Mouse (Mus musculus): ENCODE data around the gene Mif. TPM values are rescaled to one million over a fixed set of nuclear protein-coding genes. Genes with fewer than 3 reads are reported as not detected.
A peak's percentile ranks its signal among the peaks of the same experiment; 100 is the strongest.

The Mif gene
- polyA plus RNA-seq, 2 experiments = 1,598 to 1,684 TPM

DNA sequence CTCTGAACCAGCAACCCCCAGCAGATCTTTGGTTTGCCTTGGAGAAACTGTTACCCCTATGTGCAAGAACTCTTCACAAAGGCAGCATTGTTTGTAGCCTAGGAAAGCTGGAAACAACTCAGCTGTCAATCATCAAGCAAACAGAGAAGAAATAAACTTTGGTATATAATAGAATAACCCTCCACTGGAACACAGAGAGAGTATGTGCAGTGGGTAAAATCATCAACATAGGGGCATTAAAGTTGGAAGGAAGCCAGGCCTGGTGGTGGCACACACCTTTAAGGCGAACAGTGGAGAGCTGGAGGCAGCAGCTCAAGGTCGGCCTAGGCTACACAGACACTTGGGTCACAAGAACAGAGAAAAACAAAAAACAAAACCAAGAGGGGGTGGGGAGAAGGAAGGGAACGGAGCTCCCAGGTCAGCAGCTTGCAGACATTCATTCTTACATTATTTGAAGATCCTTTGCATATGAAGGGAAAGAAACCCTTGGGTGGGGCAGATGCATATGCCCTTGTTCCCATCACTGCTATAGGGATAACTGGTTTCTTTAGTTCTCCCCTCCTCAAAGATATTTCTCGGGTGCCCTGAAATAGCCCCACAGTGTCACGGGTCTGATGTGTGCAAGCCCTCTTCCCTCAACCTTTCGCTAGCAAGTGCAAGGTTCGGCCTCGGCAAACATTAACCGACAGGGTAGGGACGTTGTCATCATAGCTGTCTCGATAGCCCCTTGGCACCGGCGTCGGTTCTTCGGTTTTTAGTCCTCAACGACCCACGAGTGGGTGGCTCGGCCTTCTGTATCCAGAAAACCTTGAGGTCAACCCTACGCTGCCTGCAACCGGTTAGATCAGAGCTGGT lies 21.8 kb upstream of the Mif start:
- H3K4me3 ChIP-seq (replicated peaks; ENCODE audit: low read length) = no peak overlapping the region
- ATAC-seq (ENCODE audit: low FRiP score, low read depth) = no peak
- H3K4me1 ChIP-seq (ENCODE audit: control insufficient read depth, insufficient read depth, low read length) = peaks cover 13% of the 10 kb centered on the region
- no peak for DNase-seq (ENCODE audit: low spot score)
- H3K9ac ChIP-seq (ENCODE audit: low read depth, low read length, severe bottlenecking) = no peak overlapping the region
- TF ChIP-seq POLR2A (IDR thresholded peaks at IDR 0.05; ENCODE audit: borderline replicate concordance, extremely low read depth, insufficient read depth, insufficient read length) = no peak
- H3K36me3 ChIP-seq (ENCODE audit: control insufficient read depth, insufficient read depth, low read length) = no peaks in the 10 kb centered on the region
- H3K9me3 ChIP-seq (ENCODE audit: control insufficient read depth, low read length) = no peaks in the 10 kb centered on the region
- H3K27me3 ChIP-seq (ENCODE audit: control insufficient read depth, insufficient read depth, low read length) = no peaks in the 10 kb centered on the region
- H3K4me2 ChIP-seq (replicated peaks; ENCODE audit: low read depth, low read length, severe bottlenecking) = no peak overlapping the region
- peak overlapping the region; percentile 48 for H3K27ac ChIP-seq (replicated peaks; ENCODE audit: low read depth, low read length)
- WGBS = 20% methylated on average over 20 of the region's 20 CpGs

DNA sequence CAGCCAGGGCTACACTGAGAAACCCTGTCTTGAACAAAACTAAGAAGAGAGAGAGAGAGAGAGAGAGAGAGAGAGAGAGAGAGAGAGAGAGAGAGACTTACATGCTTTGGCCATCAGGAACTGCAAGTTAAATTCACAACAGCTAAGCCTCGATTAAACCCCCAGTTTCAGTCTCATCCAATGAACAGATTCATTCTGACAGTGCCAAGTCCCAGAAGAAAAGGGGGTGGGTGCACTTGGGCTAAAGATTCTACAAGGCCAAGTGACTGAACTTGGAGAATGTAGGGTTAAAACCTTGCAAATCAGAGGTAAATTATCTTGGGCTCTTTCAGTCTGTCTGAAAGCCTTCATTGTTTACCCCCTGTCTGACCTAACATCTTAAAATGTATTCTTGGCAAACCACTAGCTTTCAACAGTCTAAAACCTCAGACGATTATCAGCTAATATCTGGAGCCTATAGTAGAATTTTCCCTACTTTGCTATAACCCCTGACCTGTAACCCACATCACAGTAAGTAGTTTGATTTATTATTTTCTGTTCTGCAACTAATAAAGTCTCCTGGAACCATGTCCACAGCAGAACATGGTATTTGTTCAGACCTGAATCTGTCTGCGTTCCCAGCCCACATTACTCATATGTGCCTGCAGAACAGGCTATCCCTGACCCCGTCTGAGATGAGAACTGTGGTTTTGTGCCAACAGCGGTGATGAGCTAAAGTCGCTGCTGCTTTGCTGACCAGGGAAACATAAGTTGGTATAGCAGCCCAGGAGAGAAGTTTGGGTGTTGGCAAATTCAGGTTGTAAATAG lies 20.9 kb upstream of the Mif start:
- Histone ChIP-seq H3K9me3 (ENCODE audit: control insufficient read depth, low read length) (no peaks in the 10 kb centered on the region), H3K4me1 (ENCODE audit: control insufficient read depth, insufficient read depth, low read length) (peaks cover 13% of the 10 kb centered on the region), H3K27ac (replicated peaks; ENCODE audit: low read depth, low read length) (peak overlapping the region; percentile 48), H3K36me3 (ENCODE audit: control insufficient read depth, insufficient read depth, low read length) (no peaks in the 10 kb centered on the region), H3K27me3 (ENCODE audit: control insufficient read depth, insufficient read depth, low read length) (no peaks in the 10 kb centered on the region), H3K4me3 (replicated peaks; ENCODE audit: low read length) (no peak overlapping the region), H3K4me2 (replicated peaks; ENCODE audit: low read depth, low read length, severe bottlenecking) (no peak overlapping the region), H3K9ac (ENCODE audit: low read depth, low read length, severe bottlenecking) (no peak overlapping the region)
- ATAC-seq (ENCODE audit: low FRiP score, low read depth) (no peak), DNase-seq (ENCODE audit: low spot score) (no peak)
- no peak for TF ChIP-seq POLR2A (IDR thresholded peaks at IDR 0.05; ENCODE audit: borderline replicate concordance, extremely low read depth, insufficient read depth, insufficient read length)
- 44% methylated on average over 6 of the region's 6 CpGs for WGBS

DNA sequence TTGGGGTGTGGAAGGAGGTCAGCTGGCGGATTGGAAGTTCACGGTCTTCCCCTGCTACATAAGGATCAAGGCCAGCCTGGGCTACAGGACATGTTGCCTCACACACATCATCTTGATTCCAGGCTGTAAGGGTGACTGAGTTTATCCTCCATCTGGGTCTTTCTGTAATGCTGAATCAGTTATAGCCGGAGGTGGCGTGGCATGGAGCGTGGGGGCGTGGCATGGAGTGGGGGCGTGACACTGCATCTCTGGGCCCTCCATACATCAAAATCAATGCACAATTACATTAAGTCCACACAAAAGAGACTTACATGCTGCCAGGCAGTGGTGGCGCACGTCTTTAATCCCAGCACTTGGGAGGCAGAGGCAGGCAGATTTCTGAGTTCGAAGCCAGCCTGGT lies 20.3 kb upstream of the Mif start:
- no peak overlapping the region for H3K9ac ChIP-seq (ENCODE audit: low read depth, low read length, severe bottlenecking)
- no peak for ATAC-seq (ENCODE audit: low FRiP score, low read depth)
- WGBS = 97% methylated on average over 10 of the region's 10 CpGs
- H3K9me3 ChIP-seq (ENCODE audit: control insufficient read depth, low read length) = no peaks in the 10 kb centered on the region
- no peak overlapping the region for H3K4me2 ChIP-seq (replicated peaks; ENCODE audit: low read depth, low read length, severe bottlenecking)
- H3K4me3 ChIP-seq (replicated peaks; ENCODE audit: low read length) = no peak overlapping the region
- H3K27me3 ChIP-seq (ENCODE audit: control insufficient read depth, insufficient read depth, low read length) = no peaks in the 10 kb centered on the region
- DNase-seq (ENCODE audit: low spot score) = no peak
- H3K27ac ChIP-seq (replicated peaks; ENCODE audit: low read depth, low read length) = 0 out of 2 replicates have a peak overlapping the region, but pooled peaks have one; percentile 38
- no peaks in the 10 kb centered on the region for H3K36me3 ChIP-seq (ENCODE audit: control insufficient read depth, insufficient read depth, low read length)
- TF ChIP-seq POLR2A (IDR thresholded peaks at IDR 0.05; ENCODE audit: borderline replicate concordance, extremely low read depth, insufficient read depth, insufficient read length) = no peak
- H3K4me1 ChIP-seq (ENCODE audit: control insufficient read depth, insufficient read depth, low read length) = peaks cover 13% of the 10 kb centered on the region

DNA sequence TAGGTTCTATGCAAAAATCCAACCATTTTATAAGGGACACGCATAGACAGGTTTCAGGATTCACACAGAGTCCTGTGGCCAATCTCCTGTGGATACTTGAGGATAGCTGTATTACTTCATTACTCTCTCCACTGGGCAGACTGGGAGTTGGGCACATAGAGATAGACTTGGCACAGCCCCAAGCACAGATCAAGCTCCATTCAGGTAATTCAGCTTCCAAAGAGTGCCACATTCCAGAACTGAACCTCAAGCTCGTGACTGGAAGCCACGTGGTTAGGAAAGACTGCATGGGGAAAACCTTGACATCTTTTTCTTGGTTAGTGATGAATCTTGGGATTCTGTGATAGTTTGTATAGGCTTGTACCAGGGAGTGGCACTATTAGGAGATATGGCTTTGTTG lies 18.8 kb upstream of the Mif start:
- no peaks in the 10 kb centered on the region for H3K27me3 ChIP-seq (ENCODE audit: control insufficient read depth, insufficient read depth, low read length)
- H3K4me1 ChIP-seq (ENCODE audit: control insufficient read depth, insufficient read depth, low read length) = peaks cover 13% of the 10 kb centered on the region
- 89% methylated on average over 3 of the region's 3 CpGs for WGBS
- ATAC-seq (ENCODE audit: low FRiP score, low read depth) (no peak), DNase-seq (ENCODE audit: low spot score) (no peak)
- no peak for TF ChIP-seq POLR2A (IDR thresholded peaks at IDR 0.05; ENCODE audit: borderline replicate concordance, extremely low read depth, insufficient read depth, insufficient read length)
- H3K4me2 ChIP-seq (replicated peaks; ENCODE audit: low read depth, low read length, severe bottlenecking) = no peak overlapping the region
- H3K36me3 ChIP-seq (ENCODE audit: control insufficient read depth, insufficient read depth, low read length) = no peaks in the 10 kb centered on the region
- no peak overlapping the region for H3K27ac ChIP-seq (replicated peaks; ENCODE audit: low read depth, low read length)
- H3K4me3 ChIP-seq (replicated peaks; ENCODE audit: low read length) = no peak overlapping the region
- H3K9me3 ChIP-seq (ENCODE audit: control insufficient read depth, low read length) = no peaks in the 10 kb centered on the region
- no peak overlapping the region for H3K9ac ChIP-seq (ENCODE audit: low read depth, low read length, severe bottlenecking)

DNA sequence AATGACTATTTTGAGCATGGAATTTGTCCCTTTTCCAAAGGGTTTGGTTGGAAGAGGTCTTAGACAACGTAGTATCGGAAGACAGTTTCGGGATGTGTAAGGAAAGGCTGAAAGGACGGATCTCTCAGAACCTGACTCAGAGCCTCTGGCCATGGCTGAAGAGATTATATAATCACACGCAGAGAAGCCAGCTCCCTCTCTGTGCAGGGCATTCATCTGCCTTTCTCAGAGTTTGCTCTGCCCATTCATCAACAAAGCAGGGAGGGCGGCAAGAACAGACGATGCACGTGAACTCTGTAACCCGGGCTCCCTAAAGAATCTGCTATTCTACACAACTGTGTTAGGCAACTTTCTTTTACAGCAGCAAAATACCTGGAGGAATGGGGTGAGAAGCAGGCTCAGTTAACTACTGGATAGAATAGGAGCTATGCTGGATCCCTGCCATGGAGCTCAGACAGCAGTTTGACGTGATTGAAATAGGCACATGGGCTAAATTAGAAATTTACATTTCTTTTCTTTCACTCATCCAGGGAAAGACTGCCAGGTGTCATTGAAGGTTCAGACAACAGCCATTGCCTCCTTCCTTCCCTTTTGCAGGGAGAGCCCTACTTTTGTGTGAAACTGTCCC lies 13.6 kb upstream of the Mif start:
- Histone ChIP-seq H3K9me3 (ENCODE audit: control insufficient read depth, low read length) (no peaks in the 10 kb centered on the region), H3K9ac (ENCODE audit: low read depth, low read length, severe bottlenecking) (peak overlapping the region; percentile 34; the same call in 1 of the 2 replicates), H3K4me2 (replicated peaks; ENCODE audit: low read depth, low read length, severe bottlenecking) (peak overlapping the region; percentile 54; the same call in 1 of the 2 replicates), H3K4me3 (replicated peaks; ENCODE audit: low read length) (peak overlapping the region; percentile 31; the same call in 1 of the 2 replicates), H3K27ac (replicated peaks; ENCODE audit: low read depth, low read length) (0 out of 2 replicates have a peak overlapping the region, but pooled peaks have one; percentile 8), H3K4me1 (ENCODE audit: control insufficient read depth, insufficient read depth, low read length) (peaks cover 10% of the 10 kb centered on the region), H3K27me3 (ENCODE audit: control insufficient read depth, insufficient read depth, low read length) (no peaks in the 10 kb centered on the region), H3K36me3 (ENCODE audit: control insufficient read depth, insufficient read depth, low read length) (no peaks in the 10 kb centered on the region)
- ATAC-seq (ENCODE audit: low FRiP score, low read depth) (no peak), DNase-seq (ENCODE audit: low spot score) (no peak)
- 49% methylated on average over 10 of the region's 10 CpGs for WGBS
- no peak for TF ChIP-seq POLR2A (IDR thresholded peaks at IDR 0.05; ENCODE audit: borderline replicate concordance, extremely low read depth, insufficient read depth, insufficient read length)

Measured in limb, embryonic 14.5 days (tissue).